Mouse (Mus musculus): ENCODE measurements around the gene Inha. TPM values are rescaled to one million over a fixed set of nuclear protein-coding genes. Genes with fewer than 3 reads are reported as not detected.

Gene Inha
- total RNA-seq, 2 experiments from 2014 or later = 16.4 to 16.6 TPM

GRCm38 (mm10) chr1:75558388-75559178 is 51.7 kb downstream of the Inha start:
- no peak for DNase-seq

- peak; percentile 91 for DNase-seq
These were observed 52.5 kb downstream of the Inha start for GRCm38 (mm10) chr1:75559212-75559925.

Other genes starting within 250 kb of the Inha start
- gene Ptprn, start 242.6 kb upstream of the Inha start, total RNA-seq (2021) = 100 to 1,000 TPM; 372 to 375 TPM
- 100 to 1,000 TPM in 1 of 2 experiments, 10 to 100 TPM in 1; 81.7 to 106 TPM for gene Resp18, start 228.7 kb upstream of the Inha start, total RNA-seq (2021)
- gene Dnpep, start 189.1 kb upstream of the Inha start, total RNA-seq (2021) = 10 to 100 TPM; 39.4 to 46.7 TPM
- gene Des, start 146.7 kb upstream of the Inha start, total RNA-seq (2021) = 1 to 10 TPM in 1 of 2 experiments, under 1 TPM in 1; 0.72 to 1.1 TPM
- gene Speg, start 131.8 kb upstream of the Inha start, total RNA-seq (2021) = 100 to 1,000 TPM; 166 to 180 TPM
- 10 to 100 TPM; 63.6 to 73.5 TPM for gene Gmppa, start 71.1 kb upstream of the Inha start, total RNA-seq (2021)
- gene Asic4, start 56.6 kb upstream of the Inha start, total RNA-seq (2021) = 1 to 10 TPM; 6.5 to 7.4 TPM
- 10 to 100 TPM; 76.8 to 82.8 TPM for gene Chpf, start 27.8 kb upstream of the Inha start, total RNA-seq (2021)
- gene Tmem198, start 27.5 kb upstream of the Inha start, total RNA-seq (2021) = 10 to 100 TPM; 68.8 to 71.4 TPM
- gene Obsl1, start 625 bp upstream of the Inha start, total RNA-seq (2021) = 10 to 100 TPM; 24.1 to 26.3 TPM
- gene Stk11ip, start 14.5 kb downstream of the Inha start, total RNA-seq (2021) = 10 to 100 TPM; 26.7 to 27.7 TPM
- gene Slc4a3, start 39.2 kb downstream of the Inha start, total RNA-seq (2021) = 100 to 1,000 TPM; 104 to 109 TPM